Mouse (Mus musculus): ENCODE data around the gene Lonp1.
A peak's percentile ranks its signal among the peaks of the same experiment; 100 is the strongest.
"Not testable (repeated sequence)": the region's sequence is repeated elsewhere in the genome, so short reads cannot be mapped to it uniquely, and the experiment has no call there.

Lonp1 gene

GRCm38 (mm10) chr17:56626754-56627470, at the start of gene Lonp1:
Gene Lonp1, minus strand, starts transcription at chr17:56626887.
- DNase-seq (ENCODE audit: low read depth), result peak; percentile 99

GRCm38 (mm10) chr17:56673647-56674416, 47.1 kb upstream of the Lonp1 start:
- DNase-seq (ENCODE audit: low read depth), result no peak

- DNase-seq (ENCODE audit: low read depth), result peak; percentile 100
These were observed 46.4 kb upstream of the Lonp1 start, which contains the start of gene Ranbp3 for GRCm38 (mm10) chr17:56672941-56673646. Gene Ranbp3, plus strand, starts transcription at chr17:56673294.

- no peak for DNase-seq (ENCODE audit: low read depth)
These were observed 43.1 kb upstream of the Lonp1 start for GRCm38 (mm10) chr17:56669766-56670165.

- DNase-seq (ENCODE audit: low read depth), result peak; percentile 90
These were observed 41.9 kb upstream of the Lonp1 start for GRCm38 (mm10) chr17:56668384-56669144.

- DNase-seq (ENCODE audit: low read depth), result no peak
These were observed 40.9 kb upstream of the Lonp1 start for GRCm38 (mm10) chr17:56667591-56667990.

- DNase-seq (ENCODE audit: low read depth), result no peak
These were observed 39.7 kb upstream of the Lonp1 start for GRCm38 (mm10) chr17:56666384-56666783.

GRCm38 (mm10) chr17:56664333-56664732, 37.6 kb upstream of the Lonp1 start:
- DNase-seq (ENCODE audit: low read depth), result peak; percentile 11

- DNase-seq (ENCODE audit: low read depth), result no peak
These were observed 37.0 kb upstream of the Lonp1 start for GRCm38 (mm10) chr17:56663659-56664058.

- DNase-seq (ENCODE audit: low read depth), result peak; percentile 45
These were observed 29.5 kb upstream of the Lonp1 start for GRCm38 (mm10) chr17:56656171-56656570.

GRCm38 (mm10) chr17:56655311-56655710, 28.6 kb upstream of the Lonp1 start:
- no peak for DNase-seq (ENCODE audit: low read depth)

GRCm38 (mm10) chr17:56654771-56655170, 28.1 kb upstream of the Lonp1 start:
- DNase-seq (ENCODE audit: low read depth), result no peak

GRCm38 (mm10) chr17:56651801-56652200, 25.1 kb upstream of the Lonp1 start:
- peak; percentile 66 for DNase-seq (ENCODE audit: low read depth)

- DNase-seq (ENCODE audit: low read depth), result no peak
These were observed 20.9 kb upstream of the Lonp1 start for GRCm38 (mm10) chr17:56647546-56647945.

- DNase-seq (ENCODE audit: low read depth), result no peak
These were observed 16.6 kb upstream of the Lonp1 start for GRCm38 (mm10) chr17:56643237-56643636.

GRCm38 (mm10) chr17:56634023-56634422, 7.3 kb upstream of the Lonp1 start:
- DNase-seq (ENCODE audit: low read depth), result no peak

GRCm38 (mm10) chr17:56631807-56632206, 5.1 kb upstream of the Lonp1 start:
- no peak for DNase-seq (ENCODE audit: low read depth)

- DNase-seq (ENCODE audit: low read depth), result not testable (repeated sequence)
These were observed 3.4 kb upstream of the Lonp1 start for GRCm38 (mm10) chr17:56629800-56630781.

- no peak for DNase-seq (ENCODE audit: low read depth)
These were observed 1.0 kb upstream of the Lonp1 start, which contains the start of gene Catsperd for GRCm38 (mm10) chr17:56627530-56628277. Gene Catsperd, plus strand, starts transcription at chr17:56628143.

GRCm38 (mm10) chr17:56626260-56626659, 427 bp downstream of the Lonp1 start:
- DNase-seq (ENCODE audit: low read depth), result peak; percentile 19
